In the genomic region with DNA sequence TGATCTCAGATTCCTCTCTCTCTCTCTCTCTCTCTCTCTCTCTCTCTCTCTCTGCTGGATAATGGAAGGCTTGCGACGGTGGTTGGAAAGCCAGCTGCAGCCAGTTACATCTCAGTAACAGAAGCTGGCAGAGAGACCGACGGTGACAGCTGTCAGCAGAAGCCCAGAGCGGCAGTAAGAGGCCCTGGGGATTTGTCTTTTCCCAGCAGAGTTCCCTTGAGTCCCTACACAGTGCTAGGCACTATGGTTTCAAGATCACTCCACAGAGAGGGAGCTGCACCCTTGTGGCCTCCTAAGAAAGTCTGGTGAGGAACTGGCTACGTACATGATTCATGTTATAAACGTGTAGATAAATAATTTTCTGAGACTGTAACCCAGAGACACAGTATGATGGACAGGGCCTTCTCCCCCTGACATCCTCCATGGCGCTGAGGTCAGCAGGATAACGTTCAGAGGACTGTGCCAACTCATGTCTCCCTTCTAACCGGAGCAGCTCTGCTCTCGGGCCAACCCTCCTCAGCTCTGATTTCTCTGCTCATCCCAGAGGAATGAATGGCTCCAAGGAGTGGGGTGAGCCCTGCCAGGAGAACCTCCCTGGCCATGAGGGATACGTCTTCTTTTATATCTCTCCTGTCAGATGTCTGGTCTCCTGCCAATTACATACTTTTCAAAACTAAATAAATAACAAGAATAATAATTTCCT, we compare ENCODE assay signal across 9 mouse cellular contexts.
DNase-seq lines count a peak whose midpoint lies in the region; ATAC-seq lines count a peak whose summit lies in the region.
"Had no signal": no experiment of that assay in that cellular context is flagged by ENCODE, and none has a peak within 500 bp of the region (broad histone marks: within the 10 kb centered on the region; RNA-seq: fewer than 3 reads in every experiment).

No protein-coding gene starts in this region.

- H3K9ac ChIP-seq in intestine, embryonic 15.5 days, result no peak overlapping the region
- H3K9ac ChIP-seq: liver, embryonic 13.5 days had no signal

- peak; percentile 41 for DNase-seq in embryo, embryonic 11 days
- DNase-seq in embryo, embryonic 9.5 days (ENCODE audit: extremely low spot score), result no peak
- peak; percentile 69 for DNase-seq in left cerebral cortex, postnatal 4 days
- DNase-seq in left cerebral cortex, postnatal 14 days (ENCODE audit: low spot score in 2 of 2), result no peak
- DNase-seq in retina, postnatal 1 day, result peak; percentile 71
- DNase-seq in layer of hippocampus, postnatal 14 days (ENCODE audit: low spot score in 2 of 2), result no peak
- no peak for DNase-seq in layer of hippocampus, postnatal 10 days (ENCODE audit: low spot score in 2 of 2)
- DNase-seq: liver, embryonic 13.5 days had no signal

- H3K4me3 ChIP-seq in intestine, embryonic 15.5 days (replicated peaks), result no peak overlapping the region
- H3K4me3 ChIP-seq: liver, embryonic 13.5 days had no signal

- no peak overlapping the region for H3K4me2 ChIP-seq in intestine, embryonic 15.5 days (replicated peaks)
- H3K4me2 ChIP-seq: liver, embryonic 13.5 days had no signal

- ATAC-seq in intestine, embryonic 15.5 days, result peak; percentile 81

- intact Hi-C loops in left cerebral cortex, postnatal 4 days (cut with DNase I), result no loop called here
- intact Hi-C loops in left cerebral cortex, postnatal 14 days (cut with DNase I), result no loop called here

- 0 out of 2 replicates have a peak, but pooled peaks cover 2% of the 10 kb centered on the region for H3K4me1 ChIP-seq in intestine, embryonic 15.5 days (replicated peaks)
- H3K4me1 ChIP-seq: liver, embryonic 13.5 days had no signal

- 37% methylated on average over 12 of the region's 12 CpGs for WGBS in intestine, embryonic 15.5 days

- no peaks in the 10 kb centered on the region for H3K9me3 ChIP-seq in intestine, embryonic 15.5 days
- H3K9me3 ChIP-seq: liver, embryonic 13.5 days had no signal

- no peak overlapping the region for H3K27ac ChIP-seq in intestine, embryonic 15.5 days
- H3K27ac ChIP-seq: liver, embryonic 13.5 days had no signal

- no peaks in the 10 kb centered on the region for H3K36me3 ChIP-seq in intestine, embryonic 15.5 days
- H3K36me3 ChIP-seq: liver, embryonic 13.5 days had no signal

- no peaks in the 10 kb centered on the region for H3K27me3 ChIP-seq in intestine, embryonic 15.5 days (replicated peaks)
- H3K27me3 ChIP-seq: liver, embryonic 13.5 days had no signal

Comparison
In these comparisons a context has a peak if more than half of its experiments do, and no peak if none do; other contexts are left out.
1. DNase-seq: peak in embryo, embryonic 11 days (single experiment), left cerebral cortex, postnatal 4 days (single experiment) and retina, postnatal 1 day (single experiment); none in embryo, embryonic 9.5 days (single experiment), left cerebral cortex, postnatal 14 days (0 of 2), layer of hippocampus, postnatal 14 days (0 of 2) and layer of hippocampus, postnatal 10 days (0 of 2).